Mouse (Mus musculus) retina, postnatal 7 days (tissue): Measurements from ENCODE around the gene Grin1.

ENCODE experiments used
- DNase-seq: peaks from one replicate; pipeline ENCODE4 v3.0.0-alpha.2; 2012; ENCODE audit warnings: low read depth, low spot score

Gene Grin1

GRCm38 (mm10) chr2:25318119-25318966 is 644 bp downstream of the Grin1 start:
- peak; percentile 24 for DNase-seq

GRCm38 (mm10) chr2:25311491-25311891 is 7.5 kb downstream of the Grin1 start:
- DNase-seq, result no peak

- DNase-seq, result no peak
These were observed 8.0 kb downstream of the Grin1 start for GRCm38 (mm10) chr2:25310969-25311368.

GRCm38 (mm10) chr2:25310180-25310579 is 8.8 kb downstream of the Grin1 start:
- DNase-seq, result no peak

GRCm38 (mm10) chr2:25305587-25306359 is 13.2 kb downstream of the Grin1 start:
- DNase-seq, result no peak

- no peak for DNase-seq
These were observed 14.1 kb downstream of the Grin1 start for GRCm38 (mm10) chr2:25304657-25305541.

- DNase-seq, result no peak
These were observed 14.9 kb downstream of the Grin1 start for GRCm38 (mm10) chr2:25303931-25304656.

- no peak for DNase-seq
These were observed 15.5 kb downstream of the Grin1 start for GRCm38 (mm10) chr2:25303452-25303851.

- no peak for DNase-seq
These were observed 20.9 kb downstream of the Grin1 start for GRCm38 (mm10) chr2:25298046-25298445.

- DNase-seq, result no peak
These were observed 21.9 kb downstream of the Grin1 start for GRCm38 (mm10) chr2:25297093-25297492.

- no peak for DNase-seq
These were observed 25.3 kb downstream of the Grin1 start for GRCm38 (mm10) chr2:25293706-25294105.

GRCm38 (mm10) chr2:25292856-25293255 is 26.1 kb downstream of the Grin1 start:
- peak; percentile 68 for DNase-seq

GRCm38 (mm10) chr2:25292054-25292544 is 26.9 kb downstream of the Grin1 start:
- DNase-seq, result no peak

- no peak for DNase-seq
These were observed 27.6 kb downstream of the Grin1 start for GRCm38 (mm10) chr2:25291184-25292053.

- DNase-seq, result no peak
These were observed 28.2 kb downstream of the Grin1 start for GRCm38 (mm10) chr2:25290816-25291130.

- DNase-seq, result no peak
These were observed 28.7 kb downstream of the Grin1 start for GRCm38 (mm10) chr2:25290101-25290815.

GRCm38 (mm10) chr2:25289651-25290050 is 29.3 kb downstream of the Grin1 start, which contains the start of gene Lrrc26:
Lrrc26 (plus strand) TSS chr2:25289915.
- DNase-seq, result no peak

- DNase-seq, result no peak
These were observed 30.1 kb downstream of the Grin1 start for GRCm38 (mm10) chr2:25288734-25289345.
